Comparison of ENCODE assay signal across 8 mouse cellular contexts in the genomic region with DNA sequence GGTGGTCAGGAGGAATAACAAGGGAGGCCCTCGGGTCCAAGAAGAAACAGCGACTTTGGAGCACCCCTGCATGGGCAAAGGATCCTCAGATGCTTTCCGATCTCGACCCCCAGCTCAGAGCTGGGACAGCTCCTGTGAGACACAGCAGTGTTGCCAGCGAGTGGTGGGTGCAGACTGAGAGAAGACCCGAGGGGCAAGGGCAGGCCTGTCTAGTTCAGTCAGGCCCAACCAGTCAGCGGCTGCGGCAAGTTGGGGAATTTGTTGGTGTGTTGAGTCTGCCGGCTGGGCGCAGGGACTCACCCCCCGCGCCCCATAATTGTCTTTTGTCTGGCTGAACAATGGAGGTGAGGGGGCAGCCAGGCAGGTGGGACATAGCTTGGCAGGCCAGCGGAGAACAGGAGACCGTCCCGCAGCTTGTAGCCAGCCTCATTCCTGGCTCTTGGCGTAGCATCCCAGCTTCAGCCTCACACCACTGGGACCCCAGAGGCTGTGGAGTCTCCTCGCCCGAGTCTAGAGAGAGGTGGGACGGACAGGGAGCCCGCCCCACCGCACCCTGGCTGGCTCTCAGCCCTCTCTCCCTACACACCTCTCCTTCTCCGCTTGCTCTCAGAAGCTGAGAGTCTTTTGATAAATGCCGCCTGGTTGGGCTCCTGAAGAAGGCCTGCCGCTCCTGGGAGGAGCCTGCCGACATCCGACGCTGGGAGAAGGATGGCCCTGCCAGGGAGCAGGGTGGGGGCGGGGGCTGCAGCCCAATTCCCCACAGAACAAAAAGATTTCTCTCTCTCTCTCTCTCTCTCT.
A peak's percentile ranks its signal among the peaks of the same experiment; 100 is the strongest.
DNase-seq lines count a peak whose midpoint lies in the region; ATAC-seq lines count a peak whose summit lies in the region.

No protein-coding gene starts in this region.

- no peaks in the 10 kb centered on the region for H3K36me3 ChIP-seq in embryonic facial prominence, embryonic 12.5 days
- no peaks in the 10 kb centered on the region for H3K36me3 ChIP-seq in intestine, embryonic 15.5 days
- no peaks in the 10 kb centered on the region for H3K36me3 ChIP-seq in neural tube, embryonic 11.5 days (ENCODE audit: control insufficient read depth, insufficient read depth, low read length)

- WGBS in embryonic facial prominence, embryonic 12.5 days: 30% methylated on average over 23 of the region's 28 CpGs
- 26% methylated on average over 28 of the region's 28 CpGs for WGBS in intestine, embryonic 15.5 days
- WGBS in neural tube, embryonic 11.5 days: 21% methylated on average over 23 of the region's 28 CpGs

- H3K27ac ChIP-seq in embryonic facial prominence, embryonic 12.5 days: peak overlapping the region; percentile 73; the same call in 1 of the 2 replicates
- peak overlapping the region; percentile 51 for H3K27ac ChIP-seq in intestine, embryonic 15.5 days
- no peak overlapping the region; the same call in 1 of the 2 replicates for H3K27ac ChIP-seq in neural tube, embryonic 11.5 days (ENCODE audit: low read depth, low read length)

- H3K27me3 ChIP-seq in embryonic facial prominence, embryonic 12.5 days: peaks cover 38% of the 10 kb centered on the region
- peaks cover 14% of the 10 kb centered on the region for H3K27me3 ChIP-seq in intestine, embryonic 15.5 days (replicated peaks)
- H3K27me3 ChIP-seq in neural tube, embryonic 11.5 days (ENCODE audit: control insufficient read depth, insufficient read depth, low read length): peaks cover 25% of the 10 kb centered on the region; the same call in 1 of the 2 replicates

- DNase-seq in kidney, postnatal 10 days: peak; percentile 55
- DNase-seq in kidney, postnatal 25 days: no peak
- DNase-seq in neural tube, embryonic 11.5 days (ENCODE audit: low spot score): peak; percentile 69
- DNase-seq in spleen, postnatal 4 days (ENCODE audit: low spot score in 2 of 2): no peak
- DNase-seq in thymus, adult 18-20 months: no peak
- DNase-seq in adrenal gland, adult 18-20 months (ENCODE audit: low spot score in 2 of 2): no peak

- H3K9me3 ChIP-seq in embryonic facial prominence, embryonic 12.5 days: no peaks in the 10 kb centered on the region
- no peaks in the 10 kb centered on the region for H3K9me3 ChIP-seq in intestine, embryonic 15.5 days
- no peaks in the 10 kb centered on the region for H3K9me3 ChIP-seq in neural tube, embryonic 11.5 days (ENCODE audit: control insufficient read depth, low read length)

- H3K4me3 ChIP-seq in embryonic facial prominence, embryonic 12.5 days: no peak overlapping the region
- H3K4me3 ChIP-seq in intestine, embryonic 15.5 days (replicated peaks): 0 out of 2 replicates have a peak overlapping the region, but pooled peaks have one; percentile 1
- H3K4me3 ChIP-seq in neural tube, embryonic 11.5 days (ENCODE audit: low read depth, low read length): no peak overlapping the region; the same call in 1 of the 2 replicates

- 0 out of 2 replicates have a peak overlapping the region, but pooled peaks have one; percentile 7 for H3K9ac ChIP-seq in embryonic facial prominence, embryonic 12.5 days
- peak overlapping the region; percentile 20; the same call in 1 of the 2 replicates for H3K9ac ChIP-seq in intestine, embryonic 15.5 days
- peak overlapping the region; percentile 37; the same call in 1 of the 2 replicates for H3K9ac ChIP-seq in neural tube, embryonic 11.5 days (ENCODE audit: low read length)

- no peaks in the 10 kb centered on the region for H3K4me1 ChIP-seq in embryonic facial prominence, embryonic 12.5 days
- 0 out of 2 replicates have a peak, but pooled peaks cover 9% of the 10 kb centered on the region for H3K4me1 ChIP-seq in intestine, embryonic 15.5 days (replicated peaks)
- no peaks in the 10 kb centered on the region for H3K4me1 ChIP-seq in neural tube, embryonic 11.5 days (ENCODE audit: control insufficient read depth, insufficient read depth, low read length)

- H3K4me2 ChIP-seq in embryonic facial prominence, embryonic 12.5 days (replicated peaks): peak overlapping the region; percentile 39
- peak overlapping the region; percentile 42 for H3K4me2 ChIP-seq in intestine, embryonic 15.5 days (replicated peaks)
- H3K4me2 ChIP-seq in neural tube, embryonic 11.5 days (ENCODE audit: low read depth): peak overlapping the region; percentile 29

- peak; percentile 82 for ATAC-seq in embryonic facial prominence, embryonic 12.5 days (ENCODE audit: insufficient number of reproducible peaks, insufficient read depth, low FRiP score, low TSS enrichment)
- peak; percentile 84 for ATAC-seq in intestine, embryonic 15.5 days
- ATAC-seq in neural tube, embryonic 11.5 days (ENCODE audit: insufficient read depth, low FRiP score, low TSS enrichment): peak; percentile 82

Comparison
In these comparisons a context has a peak if more than half of its experiments do, and no peak if none do; other contexts are left out.
1. DNase-seq: peak in kidney, postnatal 10 days (single experiment) and neural tube, embryonic 11.5 days (single experiment); none in kidney, postnatal 25 days (0 of 2), spleen, postnatal 4 days (0 of 2), thymus, adult 18-20 months (0 of 2) and adrenal gland, adult 18-20 months (0 of 2).
2. Peak in every context shown above with its lines, with median percentiles within 50 percentile points of each other: ATAC-seq, H3K4me2 ChIP-seq and H3K9ac ChIP-seq.